Mouse (Mus musculus): ENCODE measurements around the gene Rngtt. TPM values are rescaled to one million over a fixed set of nuclear protein-coding genes. Genes with fewer than 3 reads are reported as not detected.

Rngtt gene
- total RNA-seq, 1 experiment from 2014 or later: 56.6 TPM

GRCm38 (mm10) chr4:33494377-33494776, 184.3 kb downstream of the Rngtt start:
- ATAC-seq (replicated peaks; ENCODE audit: insufficient number of reproducible peaks, low FRiP score, low TSS enrichment, poor library complexity, severe bottlenecking): no peak

- no peak for ATAC-seq (replicated peaks; ENCODE audit: insufficient number of reproducible peaks, low FRiP score, low TSS enrichment, poor library complexity, severe bottlenecking)
These were observed 186.9 kb downstream of the Rngtt start for GRCm38 (mm10) chr4:33496985-33497384.

GRCm38 (mm10) chr4:33497657-33498056, 187.5 kb downstream of the Rngtt start:
- ATAC-seq (replicated peaks; ENCODE audit: insufficient number of reproducible peaks, low FRiP score, low TSS enrichment, poor library complexity, severe bottlenecking): no peak

- ATAC-seq (replicated peaks; ENCODE audit: insufficient number of reproducible peaks, low FRiP score, low TSS enrichment, poor library complexity, severe bottlenecking): no peak
These were observed 188.2 kb downstream of the Rngtt start for GRCm38 (mm10) chr4:33498160-33498874.

- no peak for ATAC-seq (replicated peaks; ENCODE audit: insufficient number of reproducible peaks, low FRiP score, low TSS enrichment, poor library complexity, severe bottlenecking)
These were observed 196.5 kb downstream of the Rngtt start for GRCm38 (mm10) chr4:33506638-33507037.

GRCm38 (mm10) chr4:33510544-33510943, 200.4 kb downstream of the Rngtt start:
- ATAC-seq (replicated peaks; ENCODE audit: insufficient number of reproducible peaks, low FRiP score, low TSS enrichment, poor library complexity, severe bottlenecking): no peak

GRCm38 (mm10) chr4:33513421-33513820, 203.3 kb downstream of the Rngtt start:
- ATAC-seq (replicated peaks; ENCODE audit: insufficient number of reproducible peaks, low FRiP score, low TSS enrichment, poor library complexity, severe bottlenecking): no peak

- no peak for ATAC-seq (replicated peaks; ENCODE audit: insufficient number of reproducible peaks, low FRiP score, low TSS enrichment, poor library complexity, severe bottlenecking)
These were observed 204.2 kb downstream of the Rngtt start for GRCm38 (mm10) chr4:33514108-33515000.

- no peak for ATAC-seq (replicated peaks; ENCODE audit: insufficient number of reproducible peaks, low FRiP score, low TSS enrichment, poor library complexity, severe bottlenecking)
These were observed 210.1 kb downstream of the Rngtt start for GRCm38 (mm10) chr4:33520196-33520595.

GRCm38 (mm10) chr4:33520938-33521337, 210.8 kb downstream of the Rngtt start:
- no peak for ATAC-seq (replicated peaks; ENCODE audit: insufficient number of reproducible peaks, low FRiP score, low TSS enrichment, poor library complexity, severe bottlenecking)

GRCm38 (mm10) chr4:33523774-33524173, 213.7 kb downstream of the Rngtt start:
- ATAC-seq (replicated peaks; ENCODE audit: insufficient number of reproducible peaks, low FRiP score, low TSS enrichment, poor library complexity, severe bottlenecking): no peak

- no peak for ATAC-seq (replicated peaks; ENCODE audit: insufficient number of reproducible peaks, low FRiP score, low TSS enrichment, poor library complexity, severe bottlenecking)
These were observed 214.5 kb downstream of the Rngtt start for GRCm38 (mm10) chr4:33524481-33525141.

- ATAC-seq (replicated peaks; ENCODE audit: insufficient number of reproducible peaks, low FRiP score, low TSS enrichment, poor library complexity, severe bottlenecking): no peak
These were observed 215.2 kb downstream of the Rngtt start for GRCm38 (mm10) chr4:33525272-33525671.

- no peak for ATAC-seq (replicated peaks; ENCODE audit: insufficient number of reproducible peaks, low FRiP score, low TSS enrichment, poor library complexity, severe bottlenecking)
These were observed 216.0 kb downstream of the Rngtt start for GRCm38 (mm10) chr4:33526092-33526491.

- no peak for ATAC-seq (replicated peaks; ENCODE audit: insufficient number of reproducible peaks, low FRiP score, low TSS enrichment, poor library complexity, severe bottlenecking)
These were observed 216.6 kb downstream of the Rngtt start for GRCm38 (mm10) chr4:33526675-33527074.

- no peak for ATAC-seq (replicated peaks; ENCODE audit: insufficient number of reproducible peaks, low FRiP score, low TSS enrichment, poor library complexity, severe bottlenecking)
These were observed 222.5 kb downstream of the Rngtt start for GRCm38 (mm10) chr4:33532596-33532995.

- no peak for ATAC-seq (replicated peaks; ENCODE audit: insufficient number of reproducible peaks, low FRiP score, low TSS enrichment, poor library complexity, severe bottlenecking)
These were observed 234.9 kb downstream of the Rngtt start for GRCm38 (mm10) chr4:33544755-33545576.

GRCm38 (mm10) chr4:33545577-33545879, 235.4 kb downstream of the Rngtt start:
- no peak for ATAC-seq (replicated peaks; ENCODE audit: insufficient number of reproducible peaks, low FRiP score, low TSS enrichment, poor library complexity, severe bottlenecking)

- ATAC-seq (replicated peaks; ENCODE audit: insufficient number of reproducible peaks, low FRiP score, low TSS enrichment, poor library complexity, severe bottlenecking): no peak
These were observed 236.2 kb downstream of the Rngtt start for GRCm38 (mm10) chr4:33546278-33546677.
